Mouse (Mus musculus): ENCODE results near the gene Plppr2. TPM values are rescaled to one million over a fixed set of nuclear protein-coding genes. Genes with fewer than 3 reads are reported as not detected.

Gene Plppr2
- total and polyA plus RNA-seq, 3 experiments: not detected

DNA sequence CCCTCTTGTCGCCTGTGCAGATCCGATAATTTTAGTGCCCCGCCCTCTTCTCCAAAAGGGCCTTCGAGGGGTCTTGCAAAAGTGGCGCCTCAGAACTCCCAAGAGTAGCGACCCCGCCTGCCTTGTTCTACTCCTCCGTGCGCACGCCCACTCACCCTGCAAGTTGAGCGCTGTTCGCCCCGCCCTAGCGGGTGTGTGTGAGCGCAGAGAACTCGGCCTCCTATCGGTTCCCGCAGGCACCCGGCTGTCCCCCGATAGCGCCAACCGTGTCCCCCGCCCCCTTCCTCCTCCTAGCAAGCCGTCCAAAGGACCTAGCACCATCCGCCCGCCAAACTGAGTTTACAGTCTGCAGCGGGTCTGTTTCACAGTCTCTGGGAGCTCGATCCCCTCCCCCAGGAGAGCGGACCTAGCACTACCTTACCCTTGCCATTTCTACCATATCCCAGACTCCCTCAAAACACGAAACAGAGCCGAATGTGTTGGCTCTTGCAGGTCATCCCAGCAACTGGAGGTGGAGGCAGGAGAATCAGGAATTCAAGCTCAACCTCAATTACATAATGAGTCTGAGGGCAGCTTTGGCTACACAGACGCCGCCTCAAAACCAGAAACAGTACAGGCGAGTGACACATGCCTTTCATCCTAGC lies 25.7 kb downstream of the Plppr2 start:
- DNase-seq (ENCODE audit: extremely low read depth): no peak
- Histone ChIP-seq H3K79me2 (replicated peaks; ENCODE audit: control insufficient read depth, extremely low read depth, insufficient read depth, poor library complexity, severe bottlenecking) (no peaks in the 10 kb centered on the region), H3K4me1 (ENCODE audit: control insufficient read depth in 1 of 2, insufficient read depth in 2 of 2) (peaks cover 7 to 11% of the 10 kb centered on the region in 2 experiments; a peak in 3 of 4 replicates)

DNA sequence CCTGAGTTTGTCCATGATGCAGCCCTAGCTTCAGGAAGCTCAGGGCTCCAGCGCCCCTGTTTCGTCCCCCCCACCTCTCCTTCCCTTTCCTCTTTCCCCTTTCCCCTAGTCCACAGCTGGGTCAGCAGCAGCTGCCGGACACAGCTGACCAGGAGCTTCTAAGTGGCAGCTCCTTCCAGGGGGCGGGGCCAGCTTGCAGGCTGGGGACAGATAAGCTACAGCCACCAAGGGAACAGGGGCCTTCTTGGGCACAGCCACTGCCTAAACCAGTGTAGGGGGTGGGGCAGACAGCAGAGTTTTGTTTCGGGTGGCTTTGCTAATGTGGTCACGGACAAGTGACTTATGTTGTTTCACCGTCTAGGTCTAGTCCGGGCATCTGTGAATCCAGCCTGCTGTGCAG lies 26.6 kb downstream of the Plppr2 start, which contains the start of gene Epor:
Gene Epor (minus strand): TSS at position 90 of the 400 bp plus-strand sequence.
- in situ Hi-C loops (cut with MboI; ENCODE audit: low pct_ligation_motif_present, low pct_unique_long_range_greater_than_20kb, low sequenced_read_pairs) (loop anchor here (5.0 kb wide), 1 partner anchor 39 kb away; the partner anchor contains the start of genes Ccdc151 and Prkcsh), dilution Hi-C loops (cut with MboI; ENCODE audit: extremely low pct_ligation_motif_present, extremely low pct_unique_long_range_greater_than_20kb, low sequenced_read_pairs) (no loop called here)
- H3K9ac ChIP-seq (ENCODE audit: insufficient read depth, low read depth): peak within 1 kb of the TSS; percentile 22; the same call in 1 of the 2 replicates
- H3K4me3 ChIP-seq (replicated peaks in 1 of 3; ENCODE audit: low read depth in 2 of 3, low read length in 2 of 3, poor library complexity in 1 of 3): peak within 1 kb of the TSS in 2 of 3 experiments; percentile 15 to 51
- peaks cover 59% of the 10 kb centered on the region for H3K27me3 ChIP-seq (replicated peaks)
- H3K4me2 ChIP-seq (ENCODE audit: insufficient read depth, low read depth, poor library complexity, severe bottlenecking): peak within 1 kb of the TSS; percentile 85
- H3K4me1 ChIP-seq (ENCODE audit: control insufficient read depth in 1 of 2, insufficient read depth in 2 of 2): peaks cover 7 to 11% of the 10 kb centered on the region in 2 experiments; a peak in 3 of 4 replicates
- TF ChIP-seq TCF12 (IDR thresholded peaks at IDR 0.05; ENCODE audit: low read depth, low read length) (no peak), MEF2A (IDR thresholded peaks at IDR 0.05; ENCODE audit: borderline replicate concordance, low read depth, low read length) (no peak), TBP (conservative IDR thresholded peaks at IDR 0.05; ENCODE audit: low read depth, low read length) (no peak), KAT2A (IDR thresholded peaks at IDR 0.05; ENCODE audit: insufficient replicate concordance, low read length) (no peak), USF1 (IDR thresholded peaks at IDR 0.05; ENCODE audit: low read depth, low read length) (no peak), USF2 (conservative IDR thresholded peaks at IDR 0.05; ENCODE audit: low read depth, low read length) (no peak), E2F4 (IDR thresholded peaks at IDR 0.05; ENCODE audit: insufficient replicate concordance, low read depth, low read length) (no peak), MYC (IDR thresholded peaks at IDR 0.05; ENCODE audit: low read depth, low read length) (no peak), MAFK (IDR thresholded peaks at IDR 0.05; ENCODE audit: insufficient replicate concordance, low read length) (no peak)
- H3K36me3 ChIP-seq (replicated peaks in 1 of 2; ENCODE audit: control insufficient read depth in 1 of 2, insufficient read depth in 1 of 2, low read length in 1 of 2): peaks cover 0 to under 1% of the 10 kb centered on the region in 2 experiments
- no peaks in the 10 kb centered on the region for H3K79me2 ChIP-seq (replicated peaks; ENCODE audit: control insufficient read depth, extremely low read depth, insufficient read depth, poor library complexity, severe bottlenecking)
- no peaks in the 10 kb centered on the region for H3K9me3 ChIP-seq (replicated peaks; ENCODE audit: low read length)
- DNase-seq (ENCODE audit: extremely low read depth): no peak
- no peak within 1 kb of the TSS for H3K27ac ChIP-seq (ENCODE audit: insufficient read depth, low read depth)

More for the DNA sequence above, 25.7 kb downstream of the Plppr2 start:
- H3K4me2 ChIP-seq (ENCODE audit: insufficient read depth, low read depth, poor library complexity, severe bottlenecking): peak overlapping the region; percentile 85
- H3K27ac ChIP-seq (ENCODE audit: insufficient read depth, low read depth): no peak overlapping the region
- in situ Hi-C loops (cut with MboI; ENCODE audit: low pct_ligation_motif_present, low pct_unique_long_range_greater_than_20kb, low sequenced_read_pairs) (loop anchor here (5.0 kb wide), 1 partner anchor 40 kb away; the partner anchor contains the start of genes Ccdc151 and Prkcsh), dilution Hi-C loops (cut with MboI; ENCODE audit: extremely low pct_ligation_motif_present, extremely low pct_unique_long_range_greater_than_20kb, low sequenced_read_pairs) (no loop called here)
- no peaks in the 10 kb centered on the region for H3K9me3 ChIP-seq (replicated peaks; ENCODE audit: low read length)
- peaks cover 51% of the 10 kb centered on the region for H3K27me3 ChIP-seq (replicated peaks)
- peak overlapping the region in 2 of 3 experiments; percentile 15 to 51 for H3K4me3 ChIP-seq (replicated peaks in 1 of 3; ENCODE audit: low read depth in 2 of 3, low read length in 2 of 3, poor library complexity in 1 of 3)
- H3K36me3 ChIP-seq (replicated peaks in 1 of 2; ENCODE audit: control insufficient read depth in 1 of 2, insufficient read depth in 1 of 2, low read length in 1 of 2): peaks cover 2 to 3% of the 10 kb centered on the region in 2 experiments
- TF ChIP-seq CTCF (conservative IDR thresholded peaks at IDR 0.05 in 1 of 2, IDR thresholded peaks at IDR 0.05 in 1 of 2; ENCODE audit: low read depth in 2 of 2, low read length in 2 of 2) (peak in 1 of 2 experiments; percentile 9; a peak in 1 of 4 replicates), PAX5 (IDR thresholded peaks at IDR 0.05; ENCODE audit: low read length) (no peak), NRF1 (IDR thresholded peaks at IDR 0.05; ENCODE audit: low read depth, low read length) (peak; percentile 64)
- H3K9ac ChIP-seq (ENCODE audit: insufficient read depth, low read depth): peak overlapping the region; percentile 22; the same call in 1 of the 2 replicates

Measured in CH12.LX (cell line).